Mouse (Mus musculus) left cerebral cortex, adult 9 months (tissue): Measurements from ENCODE around the gene Dnm3.

Source experiments
- DNase-seq, 2 experiments: peaks; one replicate each; pipeline ENCODE4 v3.0.0; 2022; ENCODE audit warnings: low spot score in 2 of 2

Gene Dnm3

GRCm38 (mm10) chr1:161957964-161958950 lies 519.6 kb downstream of the Dnm3 start:
- no peak for DNase-seq

- DNase-seq: no peak
These were observed 522.0 kb downstream of the Dnm3 start for GRCm38 (mm10) chr1:161955846-161956245.

GRCm38 (mm10) chr1:161952599-161952998 lies 525.2 kb downstream of the Dnm3 start:
- DNase-seq: no peak

- DNase-seq: no peak
These were observed 526.6 kb downstream of the Dnm3 start for GRCm38 (mm10) chr1:161951009-161951779.

GRCm38 (mm10) chr1:161942082-161942481 lies 535.8 kb downstream of the Dnm3 start:
- DNase-seq: no peak
